ENCODE assay signal across 11 mouse cellular contexts in genomic region chr7:105774661-105775060, GRCm38 (mm10). TPM values are rescaled to one million over a fixed set of nuclear protein-coding genes. Genes with fewer than 3 reads are reported as not detected.
DNase-seq lines count a peak whose midpoint lies in the region; ATAC-seq and TF ChIP-seq lines count a peak whose summit lies in the region.
"Had no signal": no experiment of that assay in that cellular context is flagged by ENCODE, and none has a peak within 500 bp of the region (broad histone marks: within the 10 kb centered on the region; RNA-seq: fewer than 3 reads in every experiment).

No protein-coding gene starts in this region.

- H3K9ac ChIP-seq in lung, embryonic 14.5 days = no peak overlapping the region
- H3K9ac ChIP-seq in midbrain, embryonic 16.5 days (ENCODE audit: low read depth, low read length) = no peak overlapping the region
- H3K9ac ChIP-seq: embryonic facial prominence, embryonic 12.5 days; liver, postnatal 0 days had no signal

- peak; percentile 94 for DNase-seq in heart, adult 11 months
- DNase-seq in heart, adult 8-10 months (ENCODE audit: low spot score) = no peak
- peak; percentile 71 for DNase-seq in lung, embryonic 14.5 days
- DNase-seq in lung, postnatal 4 days = no peak
- peak; percentile 67 for DNase-seq in kidney, adult 2 months
- DNase-seq in gastrocnemius, postnatal 10 days = no peak
- no peak for DNase-seq in layer of hippocampus, postnatal 14 days (ENCODE audit: low spot score in 2 of 2)
- DNase-seq: B cell, adult 2 months; liver, postnatal 0 days had no signal

- peak; percentile 26 for ATAC-seq in lung, embryonic 14.5 days (ENCODE audit: insufficient read depth)
- no peak for ATAC-seq in midbrain, embryonic 16.5 days
- ATAC-seq: liver, postnatal 0 days had no signal

- H3K9me3 ChIP-seq in lung, embryonic 14.5 days (ENCODE audit: low read depth, low read length) = no peaks in the 10 kb centered on the region
- H3K9me3 ChIP-seq in midbrain, embryonic 16.5 days (replicated peaks; ENCODE audit: control insufficient read depth, low read length, poor library complexity, severe bottlenecking) = no peaks in the 10 kb centered on the region
- H3K9me3 ChIP-seq: embryonic facial prominence, embryonic 12.5 days had no signal

- no peak overlapping the region for H3K4me3 ChIP-seq in lung, embryonic 14.5 days (ENCODE audit: low read depth, low read length)
- no peak overlapping the region for H3K4me3 ChIP-seq in kidney, adult 2 months (ENCODE audit: insufficient read depth, low read depth, low read length)
- no peak overlapping the region for H3K4me3 ChIP-seq in midbrain, embryonic 16.5 days (ENCODE audit: low read depth, low read length)
- H3K4me3 ChIP-seq: embryonic facial prominence, embryonic 12.5 days had no signal

- peak overlapping the region; percentile 60; the same call in 1 of the 2 replicates for H3K27ac ChIP-seq in lung, embryonic 14.5 days (ENCODE audit: low read depth)
- no peak overlapping the region for H3K27ac ChIP-seq in kidney, adult 2 months (ENCODE audit: insufficient read depth, low read depth, low read length)
- 0 out of 2 replicates have a peak overlapping the region, but pooled peaks have one; percentile 14 for H3K27ac ChIP-seq in midbrain, embryonic 16.5 days (ENCODE audit: low read length)
- H3K27ac ChIP-seq: embryonic facial prominence, embryonic 12.5 days had no signal

- TF ChIP-seq CTCF in lung, embryonic 14.5 days (IDR thresholded peaks at IDR 0.05; ENCODE audit: low read depth) = no peak
- no peak for TF ChIP-seq CTCF in kidney, adult 2 months (conservative IDR thresholded peaks at IDR 0.05; ENCODE audit: insufficient read depth, insufficient read length, low read depth, low read length)

- TF ChIP-seq POLR2A in kidney, adult 2 months (IDR thresholded peaks at IDR 0.05; ENCODE audit: low read depth, low read length) = no peak

- 0 out of 2 replicates have a peak, but pooled peaks cover 15% of the 10 kb centered on the region for H3K4me1 ChIP-seq in lung, embryonic 14.5 days (ENCODE audit: insufficient read depth)
- no peaks in the 10 kb centered on the region for H3K4me1 ChIP-seq in kidney, adult 2 months (ENCODE audit: control insufficient read depth, insufficient read depth, low read length)
- H3K4me1 ChIP-seq in midbrain, embryonic 16.5 days (ENCODE audit: control insufficient read depth, insufficient read depth, low read length) = peaks cover 51% of the 10 kb centered on the region

- no peaks in the 10 kb centered on the region for H3K27me3 ChIP-seq in lung, embryonic 14.5 days (ENCODE audit: insufficient read depth, low read length)
- H3K27me3 ChIP-seq in kidney, adult 2 months (replicated peaks; ENCODE audit: control insufficient read depth, insufficient read depth, low read length) = no peaks in the 10 kb centered on the region
- H3K27me3 ChIP-seq in midbrain, embryonic 16.5 days (ENCODE audit: control insufficient read depth, insufficient read depth, low read depth, low read length) = no peaks in the 10 kb centered on the region
- H3K27me3 ChIP-seq: embryonic facial prominence, embryonic 12.5 days had no signal

- WGBS in lung, embryonic 14.5 days = 46% methylated on average over 8 of the region's 8 CpGs
- 28% methylated on average over 8 of the region's 8 CpGs for WGBS in kidney, adult 2 months
- WGBS in midbrain, embryonic 16.5 days = 25% methylated on average over 8 of the region's 8 CpGs

- peak overlapping the region; percentile 18; the same call in 1 of the 2 replicates for H3K4me2 ChIP-seq in lung, embryonic 14.5 days
- H3K4me2 ChIP-seq in midbrain, embryonic 16.5 days (ENCODE audit: low read length) = no peak overlapping the region
- H3K4me2 ChIP-seq: embryonic facial prominence, embryonic 12.5 days had no signal

- H3K36me3 ChIP-seq in lung, embryonic 14.5 days (ENCODE audit: insufficient read depth) = peaks cover 44% of the 10 kb centered on the region
- H3K36me3 ChIP-seq in kidney, adult 2 months (ENCODE audit: control insufficient read depth, insufficient read depth, low read length) = no peaks in the 10 kb centered on the region
- H3K36me3 ChIP-seq in midbrain, embryonic 16.5 days (ENCODE audit: control insufficient read depth, insufficient read depth, low read length) = peaks cover 32% of the 10 kb centered on the region

RNA-seq across cellular contexts. Expression of gene Dchs1, which starts 12.8 kb away (rescaled TPM):
- 1 to 10 TPM; 4.3 to 8.7 (median 7.3) TPM for total RNA-seq in heart, adult 8-10 months (2022)
- 17.7 and 20.7 TPM in 2 replicates for polyA plus RNA-seq in lung, embryonic 14.5 days (2014; fragmentation: Nextera tagmentation; extraction: Ambion mirVana)
- polyA plus RNA-seq in kidney, adult 2 months (2012; rRNA removed) = 5.9 and 7.1 TPM in 2 replicates
- 12.5 and 14.3 TPM in 2 replicates for polyA plus RNA-seq in midbrain, embryonic 16.5 days (2015; fragmentation: Nextera tagmentation; extraction: Ambion mirVana)
- 10 to 100 TPM; 17.9 to 27.1 TPM for total RNA-seq in gastrocnemius, postnatal 10 days (2021)
- total RNA-seq in layer of hippocampus, postnatal 14 days (2021) = 10 to 100 TPM; 26.9 to 30.3 TPM

RNA-seq across cellular contexts. Expression of gene Tpp1, which starts 22.6 kb away (rescaled TPM):
- 10 to 100 TPM; 39.0 to 57.8 (median 45.5) TPM for total RNA-seq in heart, adult 8-10 months (2022)
- polyA plus RNA-seq in lung, embryonic 14.5 days (2014; fragmentation: Nextera tagmentation; extraction: Ambion mirVana) = 73.7 and 78.2 TPM in 2 replicates
- polyA plus RNA-seq in kidney, adult 2 months (2012; rRNA removed) = 251 and 309 TPM in 2 replicates
- 32.1 and 38.6 TPM in 2 replicates for polyA plus RNA-seq in midbrain, embryonic 16.5 days (2015; fragmentation: Nextera tagmentation; extraction: Ambion mirVana)
- total RNA-seq in gastrocnemius, postnatal 10 days (2021) = 10 to 100 TPM; 29.5 to 30.0 TPM
- total RNA-seq in layer of hippocampus, postnatal 14 days (2021) = 10 to 100 TPM; 54.0 to 54.2 TPM

RNA-seq across cellular contexts. Expression of gene Taf10, which starts 30.5 kb away (rescaled TPM):
- 100 to 1,000 TPM; 102 to 119 (median 112) TPM for total RNA-seq in heart, adult 8-10 months (2022)
- 175 and 192 TPM in 2 replicates for polyA plus RNA-seq in lung, embryonic 14.5 days (2014; fragmentation: Nextera tagmentation; extraction: Ambion mirVana)
- polyA plus RNA-seq in kidney, adult 2 months (2012; rRNA removed) = 423 and 437 TPM in 2 replicates
- 76.5 and 78.4 TPM in 2 replicates for polyA plus RNA-seq in midbrain, embryonic 16.5 days (2015; fragmentation: Nextera tagmentation; extraction: Ambion mirVana)
- 10 to 100 TPM; 79.2 to 81.7 TPM for total RNA-seq in gastrocnemius, postnatal 10 days (2021)
- 100 to 1,000 TPM; 137 to 150 TPM for total RNA-seq in layer of hippocampus, postnatal 14 days (2021)

RNA-seq across cellular contexts. Expression of gene Mrpl17, which starts 36.2 kb away (rescaled TPM):
- total RNA-seq in heart, adult 8-10 months (2022) = 100 to 1,000 TPM; 123 to 132 (median 127) TPM
- 384 and 388 TPM in 2 replicates for polyA plus RNA-seq in lung, embryonic 14.5 days (2014; fragmentation: Nextera tagmentation; extraction: Ambion mirVana)
- polyA plus RNA-seq in kidney, adult 2 months (2012; rRNA removed) = 271 and 278 TPM in 2 replicates
- 160 TPM in 2 replicates for polyA plus RNA-seq in midbrain, embryonic 16.5 days (2015; fragmentation: Nextera tagmentation; extraction: Ambion mirVana)
- 100 to 1,000 TPM; 162 to 171 TPM for total RNA-seq in gastrocnemius, postnatal 10 days (2021)
- total RNA-seq in layer of hippocampus, postnatal 14 days (2021) = 100 to 1,000 TPM; 121 to 126 TPM

RNA-seq across cellular contexts. Expression of gene Rrp8, which starts 37.5 kb away (rescaled TPM):
- 10 to 100 TPM in 3 of 4 experiments, 1 to 10 TPM in 1; 8.8 to 10.4 (median 10.2) TPM for total RNA-seq in heart, adult 8-10 months (2022)
- polyA plus RNA-seq in lung, embryonic 14.5 days (2014; fragmentation: Nextera tagmentation; extraction: Ambion mirVana) = 45.2 and 48.9 TPM in 2 replicates
- polyA plus RNA-seq in kidney, adult 2 months (2012; rRNA removed) = 7.5 TPM in 2 replicates
- polyA plus RNA-seq in midbrain, embryonic 16.5 days (2015; fragmentation: Nextera tagmentation; extraction: Ambion mirVana) = 22.4 and 23.4 TPM in 2 replicates
- total RNA-seq in gastrocnemius, postnatal 10 days (2021) = 10 to 100 TPM in 1 of 2 experiments, 1 to 10 TPM in 1; 9.9 to 13.4 TPM
- total RNA-seq in layer of hippocampus, postnatal 14 days (2021) = 10 to 100 TPM; 12.5 to 14.7 TPM

Comparison
In these comparisons a context has a peak if more than half of its experiments do, and no peak if none do; other contexts are left out.
1. DNase-seq: peak in heart, adult 11 months (single experiment), lung, embryonic 14.5 days (single experiment) and kidney, adult 2 months (single experiment); none in heart, adult 8-10 months (single experiment), lung, postnatal 4 days (0 of 2), gastrocnemius, postnatal 10 days (single experiment) and layer of hippocampus, postnatal 14 days (0 of 2).